Mouse (Mus musculus) heart, postnatal 0 days (tissue): ENCODE measurements around the gene Scarf2. TPM values are rescaled to one million over a fixed set of nuclear protein-coding genes. Genes with fewer than 3 reads are reported as not detected.

Experiments used
- ATAC-seq: fragments of 200-750 bp; cut with Nextera tagmentation; 2 replicates; pipeline ENCODE4 v1.8.0; 2017; ENCODE audit warnings: low read depth, moderate number of reproducible peaks, moderate library complexity; ENCODE audit not compliant: insufficient read depth
- DNase-seq: peaks from one replicate; pipeline ENCODE4 v3.0.0-alpha.2; 2016; ENCODE audit warnings: low spot score
- H3K27ac ChIP-seq: fragments of 300-500 bp; sonication (generic); 2 replicates; pipeline ENCODE4 v1.5.1; 2014; ENCODE audit warnings: low read depth, mild to moderate bottlenecking
- H3K27me3 ChIP-seq: fragments of 300-500 bp; sonication (generic); 2 replicates; pipeline ENCODE4 v1.6.1; 2014; ENCODE audit warnings: low read length, mixed read lengths; ENCODE audit not compliant: control insufficient read depth, insufficient read depth
- H3K36me3 ChIP-seq: fragments of 300-500 bp; sonication (generic); replicated peaks from 2 replicates; pipeline ENCODE4 v1.6.1; 2014; ENCODE audit warnings: low read length, mixed read lengths; ENCODE audit not compliant: control insufficient read depth, insufficient read depth
- H3K4me1 ChIP-seq: fragments of 300-500 bp; sonication (generic); 2 replicates; pipeline ENCODE4 v1.6.1; 2014; ENCODE audit warnings: antibody characterized with exemption; ENCODE audit not compliant: control insufficient read depth, insufficient read depth
- H3K4me2 ChIP-seq: fragments of 300-500 bp; sonication (generic); 2 replicates; pipeline ENCODE4 v1.6.1; 2014; ENCODE audit warnings: low read depth, mild to moderate bottlenecking, low read length, moderate library complexity
- H3K4me3 ChIP-seq: fragments of 300-500 bp; sonication (generic); 2 replicates; pipeline ENCODE4 v1.5.1; 2014; ENCODE audit warnings: low read depth, low read length
- H3K9ac ChIP-seq: fragments of 300-500 bp; sonication (generic); replicated peaks from 2 replicates; pipeline ENCODE4 v1.6.1; 2014; ENCODE audit warnings: low read depth, low read length, mixed read lengths
- H3K9me3 ChIP-seq: fragments of 300-500 bp; sonication (generic); replicated peaks from 2 replicates; pipeline ENCODE4 v1.6.1; 2016; ENCODE audit warnings: low read length; ENCODE audit not compliant: control insufficient read depth
- CTCF ChIP-seq: IDR thresholded peaks from 2 replicates; pipeline ENCODE4 v1.5.1; 2016; ENCODE audit warnings: antibody characterized with exemption, control low read depth, low read depth
- EP300 ChIP-seq: IDR thresholded peaks from 2 replicates; pipeline ENCODE4 v1.6.1; 2016; ENCODE audit warnings: antibody characterized with exemption, low read depth
- WGBS: fragments of 180-500 bp; shearing (Covaris S2); extraction: QIAGEN DNeasy Blood & Tissue Kit; methylation state at CpG from one replicate; pipeline ENCODE4 v1.1.7; 2014; 5-methylcytosine and 5-hydroxymethylcytosine counted together
- polyA plus RNA-seq: library from polyadenylated mRNA; unstranded; fragments of >200 nt; fragmentation: Nextera tagmentation; extraction: Ambion mirVana; gene quantifications from 2 replicates; pipeline ENCODE4 v1.2.1, GENCODE M21; 2015
- total RNA-seq: library from RNA; depleted of rRNA; stranded (reverse); fragments of >200 nt; gene quantifications from 2 replicates; pipeline ENCODE4 v1.2.3, GENCODE M21; 2014; ENCODE audit warnings: low replicate concordance

Gene Scarf2
- total and polyA plus RNA-seq, 2 experiments from 2014 or later: 2.6 to 25.4 TPM

DNA sequence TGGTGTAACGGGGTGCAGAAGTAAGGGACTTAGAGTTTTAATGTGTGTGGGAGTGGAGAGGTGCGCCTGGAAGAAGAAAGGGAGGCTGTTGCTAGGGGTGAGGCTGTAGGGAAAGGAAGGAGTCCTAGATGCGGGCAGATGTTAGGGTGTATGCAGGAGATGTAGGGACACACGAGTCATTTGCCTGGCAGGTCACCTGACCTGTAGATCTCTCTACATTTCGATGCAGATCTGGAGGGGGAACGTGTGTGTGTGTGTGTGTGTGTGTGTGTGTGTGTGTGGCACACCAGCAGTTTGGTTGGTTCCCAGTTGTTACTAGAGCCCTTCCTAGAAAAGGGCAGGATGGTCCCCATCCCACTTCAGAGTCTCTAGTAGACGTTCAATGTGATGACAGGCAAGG, 7.9 kb downstream of the Scarf2 start:
- DNase-seq (no peak), ATAC-seq (no peak)
- 44% methylated on average over 7 of the region's 7 CpGs for WGBS
- Histone ChIP-seq H3K4me1 (peaks cover 17% of the 10 kb centered on the region), H3K9me3 (no peaks in the 10 kb centered on the region), H3K27ac (no peak overlapping the region), H3K4me3 (no peak overlapping the region), H3K27me3 (peaks cover 69% of the 10 kb centered on the region), H3K4me2 (peak overlapping the region; percentile 52; the same call in 1 of the 2 replicates), H3K9ac (no peak overlapping the region), H3K36me3 (no peaks in the 10 kb centered on the region)
- TF ChIP-seq EP300 (no peak), CTCF (no peak)

DNA sequence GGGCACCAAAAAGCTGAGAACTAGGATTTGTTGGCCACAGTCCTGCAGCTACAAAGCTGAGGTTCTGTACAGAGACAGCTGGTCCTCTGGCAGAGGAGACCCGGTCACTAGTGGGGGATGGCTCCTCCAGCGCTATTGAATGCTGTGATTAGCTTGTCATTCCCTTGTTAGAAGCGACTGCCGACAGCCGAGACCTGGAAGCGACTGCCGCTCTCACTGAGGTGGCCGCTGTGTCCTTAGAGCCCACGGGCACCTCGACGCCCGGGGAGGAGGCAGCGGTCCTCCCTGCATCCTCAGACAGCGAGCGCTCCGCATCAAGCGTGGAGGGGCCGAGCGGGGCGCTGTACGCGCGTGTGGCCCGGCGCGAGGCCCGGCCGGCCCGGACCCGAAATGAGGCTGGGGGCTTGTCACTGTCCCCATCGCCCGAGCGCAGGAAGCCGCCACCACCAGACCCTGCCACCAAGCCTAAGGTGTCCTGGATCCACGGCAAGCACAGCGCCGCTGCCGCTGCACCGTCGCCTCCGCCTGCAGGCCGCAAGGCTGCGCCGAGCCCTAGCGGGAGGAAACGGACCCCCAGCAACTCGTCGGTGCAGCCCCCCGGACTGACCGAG, 9.6 kb downstream of the Scarf2 start:
- H3K4me1 ChIP-seq: peaks cover 17% of the 10 kb centered on the region
- H3K4me2 ChIP-seq: peak overlapping the region; percentile 76
- peak overlapping the region; percentile 44 for H3K4me3 ChIP-seq
- WGBS: 11% methylated on average over 47 of the region's 50 CpGs
- no peak overlapping the region for H3K27ac ChIP-seq
- H3K36me3 ChIP-seq: no peaks in the 10 kb centered on the region
- TF ChIP-seq EP300: no peak
- TF ChIP-seq CTCF: no peak
- H3K27me3 ChIP-seq: peaks cover 56% of the 10 kb centered on the region
- no peaks in the 10 kb centered on the region for H3K9me3 ChIP-seq
- peak overlapping the region; percentile 18 for H3K9ac ChIP-seq
- ATAC-seq (no peak), DNase-seq (no peak)

DNA sequence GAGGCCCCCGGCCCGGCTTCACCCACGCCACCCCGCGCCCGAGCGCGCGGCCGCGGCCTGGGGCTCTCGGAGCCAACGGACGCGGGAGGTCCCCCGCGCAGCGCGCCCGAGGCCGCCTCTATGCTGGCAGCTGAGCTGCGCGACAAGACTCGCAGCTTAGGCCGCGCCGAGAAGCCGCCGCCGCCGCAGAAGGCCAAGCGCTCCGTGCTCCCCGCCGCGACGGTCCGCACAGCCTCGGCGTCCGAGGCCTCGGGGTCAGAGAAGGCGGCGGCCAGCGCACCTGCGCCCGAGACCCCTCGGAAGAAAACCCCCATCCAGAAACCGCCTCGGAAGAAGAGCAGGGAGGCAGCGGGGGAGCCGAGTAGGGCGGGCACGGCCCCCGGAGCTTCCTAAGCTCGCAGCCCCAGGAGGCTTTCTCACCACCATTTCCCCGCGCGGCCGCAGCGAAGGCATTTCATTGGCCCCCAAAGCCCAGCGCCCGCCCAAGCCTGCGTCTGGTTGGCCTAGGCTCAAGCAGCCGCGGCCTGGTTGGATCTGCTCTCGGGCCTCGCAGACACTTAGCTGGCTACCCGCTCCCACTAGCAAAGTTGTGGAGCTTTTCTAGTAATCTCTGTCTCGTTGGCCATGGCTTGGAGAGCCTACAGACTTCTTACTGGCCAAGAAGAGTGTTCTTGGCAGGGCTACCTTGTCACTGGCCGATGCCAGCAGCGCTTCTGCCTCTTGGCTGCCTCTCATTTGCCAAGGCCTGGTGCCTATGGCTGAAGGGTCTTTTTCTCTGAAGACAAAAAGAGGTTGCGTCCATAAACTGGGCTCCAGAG, 10.3 kb downstream of the Scarf2 start:
- peak; percentile 75 for ATAC-seq
- Histone ChIP-seq H3K27ac (no peak overlapping the region), H3K36me3 (no peaks in the 10 kb centered on the region), H3K9me3 (no peaks in the 10 kb centered on the region), H3K9ac (peak overlapping the region; percentile 18), H3K4me3 (peak overlapping the region; percentile 44), H3K4me2 (peak overlapping the region; percentile 76), H3K4me1 (peaks cover 17% of the 10 kb centered on the region), H3K27me3 (peaks cover 48% of the 10 kb centered on the region)
- TF ChIP-seq CTCF: no peak
- no peak for TF ChIP-seq EP300
- 13% methylated on average over 68 of the region's 73 CpGs for WGBS
- peak; percentile 67 for DNase-seq

DNA sequence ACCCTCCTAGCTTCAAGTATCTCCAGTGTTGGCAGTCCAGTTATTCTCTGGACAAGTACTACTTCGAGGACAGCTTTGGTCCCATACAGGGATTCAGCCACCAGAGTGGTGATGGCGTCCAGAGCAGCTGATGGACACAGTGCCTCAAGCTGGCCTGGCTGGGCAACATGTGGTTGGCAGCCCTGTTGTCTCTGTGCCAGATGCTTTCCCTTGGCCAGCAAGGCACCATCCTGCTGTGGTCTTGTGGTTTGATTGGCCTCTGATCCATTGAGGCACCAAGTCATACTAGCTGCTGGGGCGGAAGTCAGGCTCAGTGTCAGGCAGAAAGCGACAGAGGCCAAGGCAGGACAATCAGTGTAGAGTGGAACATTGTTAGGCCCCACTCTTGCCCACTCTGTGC, 12.0 kb downstream of the Scarf2 start:
- H3K4me3 ChIP-seq: no peak overlapping the region
- no peaks in the 10 kb centered on the region for H3K9me3 ChIP-seq
- 74% methylated on average over 4 of the region's 4 CpGs for WGBS
- H3K4me2 ChIP-seq: no peak overlapping the region
- no peak overlapping the region for H3K27ac ChIP-seq
- no peak overlapping the region for H3K9ac ChIP-seq
- TF ChIP-seq EP300 (no peak), CTCF (no peak)
- DNase-seq: no peak
- no peak for ATAC-seq
- H3K4me1 ChIP-seq: peaks cover 7% of the 10 kb centered on the region; the same call in 1 of the 2 replicates
- peaks cover 31% of the 10 kb centered on the region for H3K27me3 ChIP-seq
- H3K36me3 ChIP-seq: no peaks in the 10 kb centered on the region

DNA sequence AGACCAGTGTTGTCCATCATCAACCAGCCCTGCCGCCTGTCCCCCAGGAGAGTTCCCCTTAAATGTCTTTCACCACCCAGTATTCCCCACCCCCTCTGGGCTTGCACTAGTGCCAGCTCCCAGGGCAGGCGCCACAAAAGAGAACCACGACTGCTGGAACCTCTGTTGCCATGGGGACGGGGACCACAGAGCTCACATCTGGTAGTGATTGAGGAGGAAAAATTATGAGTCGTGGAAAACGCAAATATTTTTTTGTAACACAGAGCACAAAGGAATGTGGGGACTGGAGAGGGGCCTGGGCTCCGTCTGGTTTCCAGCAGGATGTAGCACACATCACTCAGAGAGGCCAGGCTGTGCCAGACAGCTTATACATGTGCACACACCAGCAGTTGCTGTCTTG, 12.6 kb downstream of the Scarf2 start:
- Histone ChIP-seq H3K4me2 (no peak overlapping the region), H3K9me3 (no peaks in the 10 kb centered on the region), H3K36me3 (no peaks in the 10 kb centered on the region), H3K4me3 (no peak overlapping the region), H3K9ac (no peak overlapping the region), H3K27me3 (peaks cover 27% of the 10 kb centered on the region), H3K27ac (no peak overlapping the region), H3K4me1 (peaks cover under 1% of the 10 kb centered on the region; the same call in 1 of the 2 replicates)
- TF ChIP-seq CTCF: no peak
- TF ChIP-seq EP300: no peak
- DNase-seq: no peak
- no peak for ATAC-seq
- 38% methylated on average over 7 of the region's 7 CpGs for WGBS

DNA sequence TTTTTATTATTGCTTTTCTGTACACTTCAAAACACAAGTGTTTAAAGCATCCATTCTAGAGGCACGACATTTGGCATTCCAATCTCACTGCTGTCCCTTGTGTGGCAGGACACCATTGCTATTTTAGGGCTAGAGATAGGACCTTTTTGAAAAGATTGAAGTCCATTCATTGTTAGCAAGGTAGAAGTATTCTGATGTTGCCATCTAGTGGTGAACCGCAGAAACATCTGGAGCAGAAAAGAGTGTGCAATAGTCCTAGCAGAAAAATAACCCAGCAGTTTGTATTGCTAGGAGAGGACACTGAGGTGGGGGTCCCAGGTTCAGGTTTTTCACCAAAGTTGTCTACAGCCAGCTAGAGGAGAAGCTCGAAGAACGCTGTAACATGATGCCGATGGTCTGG, 15.0 kb downstream of the Scarf2 start:
- TF ChIP-seq CTCF: peak; percentile 89
- no peak for TF ChIP-seq EP300
- ATAC-seq: peak; percentile 43; the same call in 1 of the 2 replicates
- WGBS: 4% methylated on average over 5 of the region's 5 CpGs

More for the DNA sequence above, 15.0 kb downstream of the Scarf2 start:
- Histone ChIP-seq H3K27ac (no peak overlapping the region), H3K27me3 (peaks cover 14% of the 10 kb centered on the region; the same call in 1 of the 2 replicates), H3K4me3 (no peak overlapping the region), H3K9ac (no peak overlapping the region), H3K36me3 (no peaks in the 10 kb centered on the region), H3K4me1 (peaks cover 7% of the 10 kb centered on the region; the same call in 1 of the 2 replicates), H3K4me2 (no peak overlapping the region), H3K9me3 (no peaks in the 10 kb centered on the region)
- DNase-seq: peak; percentile 85
